Mouse (Mus musculus): ENCODE measurements around the gene Washc3. TPM values are rescaled to one million over a fixed set of nuclear protein-coding genes. Genes with fewer than 3 reads are reported as not detected.

The Washc3 gene
- 45.1 TPM for polyA plus RNA-seq (2014; fragmentation: Illumina TruSeq; extraction: RNeasy Lipid Tissue Mini Kit (QIAGEN cat#74804); ENCODE audit: low replicate concordance)

DNA sequence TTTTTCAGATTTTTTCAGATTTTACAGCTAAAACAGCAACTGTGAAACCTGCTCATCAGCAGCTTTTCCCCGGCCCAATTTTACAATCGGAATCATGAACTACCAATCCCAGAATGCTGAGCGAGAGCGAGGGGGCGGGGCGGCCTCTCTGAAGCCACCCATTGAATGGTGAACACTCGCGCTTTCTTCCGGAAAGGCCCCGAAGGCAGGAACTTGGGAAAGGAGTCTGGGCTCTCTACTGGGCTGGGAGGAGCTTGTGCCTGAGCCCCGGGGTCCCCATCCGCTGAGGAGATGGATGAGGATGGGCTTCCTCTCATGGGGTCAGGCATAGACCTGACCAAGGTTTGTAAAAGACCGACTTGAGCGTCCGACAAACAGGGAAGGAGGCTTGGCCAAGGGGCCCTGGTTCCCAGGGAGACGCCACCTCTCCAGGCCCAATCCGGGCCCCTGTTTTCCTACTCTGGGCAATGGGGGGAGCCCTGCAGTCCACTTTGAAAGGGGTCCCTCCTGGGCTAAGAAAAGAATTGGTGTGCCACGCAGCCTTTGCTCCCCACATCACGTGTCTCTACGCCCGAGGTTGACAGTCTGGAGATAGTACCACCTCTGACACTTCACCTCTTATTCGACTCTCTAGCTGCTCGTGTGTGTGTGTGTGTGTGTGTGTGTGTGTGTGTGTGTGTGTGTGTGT, at the start of gene Washc3:
TSS of gene Washc3 (plus strand) at position 143 of the 688 bp plus-strand sequence.

Other genes starting within 250 kb of the Washc3 start
- not detected for gene Pmch, start 110.0 kb upstream of the Washc3 start, polyA plus RNA-seq (2014; fragmentation: Illumina TruSeq; extraction: RNeasy Lipid Tissue Mini Kit (QIAGEN cat#74804); ENCODE audit: low replicate concordance)
- gene Parpbp, start 54.2 kb upstream of the Washc3 start, polyA plus RNA-seq (2014; fragmentation: Illumina TruSeq; extraction: RNeasy Lipid Tissue Mini Kit (QIAGEN cat#74804); ENCODE audit: low replicate concordance): 7.6 TPM
- gene Nup37, start 54.1 kb upstream of the Washc3 start, polyA plus RNA-seq (2014; fragmentation: Illumina TruSeq; extraction: RNeasy Lipid Tissue Mini Kit (QIAGEN cat#74804); ENCODE audit: low replicate concordance): 16.7 TPM
- 6.2 TPM for gene Dram1, start 178.0 kb downstream of the Washc3 start, polyA plus RNA-seq (2014; fragmentation: Illumina TruSeq; extraction: RNeasy Lipid Tissue Mini Kit (QIAGEN cat#74804); ENCODE audit: low replicate concordance)
- gene Gnptab, start 178.0 kb downstream of the Washc3 start, polyA plus RNA-seq (2014; fragmentation: Illumina TruSeq; extraction: RNeasy Lipid Tissue Mini Kit (QIAGEN cat#74804); ENCODE audit: low replicate concordance): 33.8 TPM